Mouse (Mus musculus): Measurements from ENCODE around the gene Ldhc. TPM values are rescaled to one million over a fixed set of nuclear protein-coding genes. Genes with fewer than 3 reads are reported as not detected.
"Not testable (repeated sequence)": the region's sequence is repeated elsewhere in the genome, so short reads cannot be mapped to it uniquely, and the experiment has no call there.

Ldhc gene
- polyA plus RNA-seq, 1 experiment from 2014 or later, result not detected

GRCm38 (mm10) chr7:46853365-46853764, 7.6 kb upstream of the Ldhc start:
- no peak for ATAC-seq (ENCODE audit: low FRiP score, low TSS enrichment)
- no peaks in the 10 kb centered on the region for H3K27me3 ChIP-seq (ENCODE audit: insufficient read depth, low read length)
- 87% methylated on average over 9 of the region's 9 CpGs for WGBS
- H3K27ac ChIP-seq (ENCODE audit: low read length), result no peak overlapping the region
- no peaks in the 10 kb centered on the region for H3K4me1 ChIP-seq (ENCODE audit: insufficient read depth, low read length)
- no peak overlapping the region for H3K4me3 ChIP-seq (ENCODE audit: low read length)
- peaks cover 74% of the 10 kb centered on the region for H3K36me3 ChIP-seq (ENCODE audit: insufficient read depth, low read length)
- no peak overlapping the region for H3K9ac ChIP-seq (replicated peaks; ENCODE audit: low read length)
- H3K4me2 ChIP-seq (replicated peaks; ENCODE audit: low read depth, low read length), result no peak overlapping the region
- no peaks in the 10 kb centered on the region for H3K9me3 ChIP-seq (ENCODE audit: low read length)

DNA sequence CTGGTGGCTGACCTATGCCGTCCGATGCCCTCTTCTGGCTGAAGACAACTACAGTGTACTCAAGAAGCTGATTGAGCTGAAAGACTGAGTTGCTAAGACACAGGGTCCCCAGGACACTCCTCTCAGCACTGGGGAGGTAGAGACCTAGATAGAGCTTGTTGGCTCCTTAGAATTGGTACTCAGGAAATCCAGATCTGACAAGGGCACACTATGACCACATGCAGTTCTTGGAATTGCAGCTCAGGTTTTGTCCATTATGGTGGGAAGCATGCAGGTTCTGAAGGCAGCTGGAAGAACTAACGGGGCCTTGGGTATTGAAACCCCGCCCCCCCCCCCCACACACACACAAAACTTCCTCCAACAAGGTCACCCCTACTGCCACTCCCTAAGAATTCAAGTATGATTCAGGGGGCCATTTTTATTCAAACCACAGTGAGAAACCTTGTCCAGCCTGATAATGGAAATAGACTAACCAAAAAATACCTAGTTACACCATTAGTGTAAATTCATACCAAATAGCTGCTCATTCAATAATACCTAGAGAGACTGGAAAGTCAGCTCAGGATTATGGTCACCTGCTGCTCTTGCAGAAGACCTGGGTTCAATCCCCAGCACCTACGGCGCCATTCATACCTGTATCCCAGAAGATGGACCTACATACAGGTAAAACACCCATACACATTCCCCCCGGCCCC, 5.0 kb upstream of the Ldhc start:
- H3K9me3 ChIP-seq (ENCODE audit: low read length), result no peaks in the 10 kb centered on the region
- no peaks in the 10 kb centered on the region for H3K27me3 ChIP-seq (ENCODE audit: insufficient read depth, low read length)
- no peak overlapping the region for H3K4me2 ChIP-seq (replicated peaks; ENCODE audit: low read depth, low read length)
- WGBS, result 71% methylated on average over 7 of the region's 7 CpGs
- H3K36me3 ChIP-seq (ENCODE audit: insufficient read depth, low read length), result peaks cover 49% of the 10 kb centered on the region
- no peak overlapping the region for H3K4me3 ChIP-seq (ENCODE audit: low read length)
- no peak for ATAC-seq (ENCODE audit: low FRiP score, low TSS enrichment)
- no peak overlapping the region for H3K9ac ChIP-seq (replicated peaks; ENCODE audit: low read length)
- H3K27ac ChIP-seq (ENCODE audit: low read length), result no peak overlapping the region
- H3K4me1 ChIP-seq (ENCODE audit: insufficient read depth, low read length), result no peaks in the 10 kb centered on the region

GRCm38 (mm10) chr7:46857436-46857835, 3.6 kb upstream of the Ldhc start:
- 80% methylated on average over 9 of the region's 9 CpGs for WGBS
- Histone ChIP-seq H3K36me3 (ENCODE audit: insufficient read depth, low read length) (peaks cover 37% of the 10 kb centered on the region), H3K4me2 (replicated peaks; ENCODE audit: low read depth, low read length) (no peak overlapping the region), H3K4me3 (ENCODE audit: low read length) (no peak overlapping the region), H3K27ac (ENCODE audit: low read length) (no peak overlapping the region), H3K27me3 (ENCODE audit: insufficient read depth, low read length) (no peaks in the 10 kb centered on the region), H3K9me3 (ENCODE audit: low read length) (no peaks in the 10 kb centered on the region), H3K9ac (replicated peaks; ENCODE audit: low read length) (no peak overlapping the region), H3K4me1 (ENCODE audit: insufficient read depth, low read length) (no peaks in the 10 kb centered on the region)
- ATAC-seq (ENCODE audit: low FRiP score, low TSS enrichment), result no peak

DNA sequence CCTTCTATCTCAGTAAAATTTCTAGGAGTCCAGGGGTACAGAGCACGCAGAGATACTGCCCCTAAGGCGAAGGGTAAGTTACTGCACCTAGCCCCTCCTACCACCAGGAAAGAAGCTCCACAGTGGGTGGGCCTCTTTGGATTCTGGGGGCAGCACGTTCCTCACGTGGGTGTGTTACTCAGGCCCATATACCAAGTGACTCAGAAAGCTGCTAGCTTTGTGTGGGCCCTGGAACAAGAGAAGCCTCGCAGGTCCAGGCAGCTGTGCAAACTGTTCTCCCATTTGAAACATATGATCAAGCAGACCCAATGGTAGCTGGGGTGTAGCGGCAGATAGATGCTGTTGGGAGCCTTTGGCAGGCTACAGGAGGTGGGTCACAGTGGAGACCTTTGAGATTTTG, 2.0 kb upstream of the Ldhc start:
- WGBS, result 52% methylated on average over 6 of the region's 6 CpGs
- no peaks in the 10 kb centered on the region for H3K27me3 ChIP-seq (ENCODE audit: insufficient read depth, low read length)
- no peaks in the 10 kb centered on the region for H3K9me3 ChIP-seq (ENCODE audit: low read length)
- no peak for ATAC-seq (ENCODE audit: low FRiP score, low TSS enrichment)
- H3K4me1 ChIP-seq (ENCODE audit: insufficient read depth, low read length), result no peaks in the 10 kb centered on the region
- H3K36me3 ChIP-seq (ENCODE audit: insufficient read depth, low read length), result peaks cover 23% of the 10 kb centered on the region
- no peak overlapping the region for H3K9ac ChIP-seq (replicated peaks; ENCODE audit: low read length)
- H3K4me3 ChIP-seq (ENCODE audit: low read length), result no peak overlapping the region
- no peak overlapping the region for H3K27ac ChIP-seq (ENCODE audit: low read length)
- H3K4me2 ChIP-seq (replicated peaks; ENCODE audit: low read depth, low read length), result no peak overlapping the region

GRCm38 (mm10) chr7:46871988-46872387, 11.0 kb downstream of the Ldhc start:
- H3K9ac ChIP-seq (replicated peaks; ENCODE audit: low read length), result no peak overlapping the region
- no peaks in the 10 kb centered on the region for H3K9me3 ChIP-seq (ENCODE audit: low read length)
- WGBS, result 73% methylated on average over 4 of the region's 4 CpGs
- H3K4me1 ChIP-seq (ENCODE audit: insufficient read depth, low read length), result no peaks in the 10 kb centered on the region
- H3K27ac ChIP-seq (ENCODE audit: low read length), result no peak overlapping the region
- H3K4me3 ChIP-seq (ENCODE audit: low read length), result no peak overlapping the region
- no peaks in the 10 kb centered on the region for H3K36me3 ChIP-seq (ENCODE audit: insufficient read depth, low read length)
- no peak overlapping the region for H3K4me2 ChIP-seq (replicated peaks; ENCODE audit: low read depth, low read length)
- H3K27me3 ChIP-seq (ENCODE audit: insufficient read depth, low read length), result no peaks in the 10 kb centered on the region
- ATAC-seq (ENCODE audit: low FRiP score, low TSS enrichment), result no peak

GRCm38 (mm10) chr7:46876841-46877240, 15.8 kb downstream of the Ldhc start:
- H3K27me3 ChIP-seq (ENCODE audit: insufficient read depth, low read length), result no peaks in the 10 kb centered on the region
- H3K9me3 ChIP-seq (ENCODE audit: low read length), result no peaks in the 10 kb centered on the region
- no peaks in the 10 kb centered on the region for H3K4me1 ChIP-seq (ENCODE audit: insufficient read depth, low read length)
- no peak overlapping the region for H3K4me2 ChIP-seq (replicated peaks; ENCODE audit: low read depth, low read length)
- ATAC-seq (ENCODE audit: low FRiP score, low TSS enrichment), result no peak
- WGBS, result 69% methylated on average over 4 of the region's 4 CpGs
- H3K36me3 ChIP-seq (ENCODE audit: insufficient read depth, low read length), result no peaks in the 10 kb centered on the region
- H3K27ac ChIP-seq (ENCODE audit: low read length), result no peak overlapping the region
- H3K4me3 ChIP-seq (ENCODE audit: low read length), result no peak overlapping the region
- H3K9ac ChIP-seq (replicated peaks; ENCODE audit: low read length), result no peak overlapping the region

- no peak overlapping the region for H3K4me2 ChIP-seq (replicated peaks; ENCODE audit: low read depth, low read length)
- no peak for ATAC-seq (ENCODE audit: low FRiP score, low TSS enrichment)
- no peak overlapping the region for H3K27ac ChIP-seq (ENCODE audit: low read length)
- H3K9ac ChIP-seq (replicated peaks; ENCODE audit: low read length), result no peak overlapping the region
- H3K36me3 ChIP-seq (ENCODE audit: insufficient read depth, low read length), result no peaks in the 10 kb centered on the region
- no peaks in the 10 kb centered on the region for H3K4me1 ChIP-seq (ENCODE audit: insufficient read depth, low read length)
- 85% methylated on average over 6 of the region's 6 CpGs for WGBS
- no peak overlapping the region for H3K4me3 ChIP-seq (ENCODE audit: low read length)
- H3K9me3 ChIP-seq (ENCODE audit: low read length), result no peaks in the 10 kb centered on the region
- no peaks in the 10 kb centered on the region for H3K27me3 ChIP-seq (ENCODE audit: insufficient read depth, low read length)
Observed at GRCm38 (mm10) chr7:46877255-46877654, 16.3 kb downstream of the Ldhc start.

GRCm38 (mm10) chr7:46879851-46880250, 18.8 kb downstream of the Ldhc start:
- WGBS, result 95% methylated on average over 5 of the region's 5 CpGs
- H3K9ac ChIP-seq (replicated peaks; ENCODE audit: low read length), result no peak overlapping the region
- no peaks in the 10 kb centered on the region for H3K27me3 ChIP-seq (ENCODE audit: insufficient read depth, low read length)
- no peak overlapping the region for H3K4me2 ChIP-seq (replicated peaks; ENCODE audit: low read depth, low read length)
- H3K36me3 ChIP-seq (ENCODE audit: insufficient read depth, low read length), result peaks cover 6% of the 10 kb centered on the region
- no peak overlapping the region for H3K27ac ChIP-seq (ENCODE audit: low read length)
- H3K9me3 ChIP-seq (ENCODE audit: low read length), result no peaks in the 10 kb centered on the region
- no peak overlapping the region for H3K4me3 ChIP-seq (ENCODE audit: low read length)
- no peaks in the 10 kb centered on the region for H3K4me1 ChIP-seq (ENCODE audit: insufficient read depth, low read length)
- no peak for ATAC-seq (ENCODE audit: low FRiP score, low TSS enrichment)

DNA sequence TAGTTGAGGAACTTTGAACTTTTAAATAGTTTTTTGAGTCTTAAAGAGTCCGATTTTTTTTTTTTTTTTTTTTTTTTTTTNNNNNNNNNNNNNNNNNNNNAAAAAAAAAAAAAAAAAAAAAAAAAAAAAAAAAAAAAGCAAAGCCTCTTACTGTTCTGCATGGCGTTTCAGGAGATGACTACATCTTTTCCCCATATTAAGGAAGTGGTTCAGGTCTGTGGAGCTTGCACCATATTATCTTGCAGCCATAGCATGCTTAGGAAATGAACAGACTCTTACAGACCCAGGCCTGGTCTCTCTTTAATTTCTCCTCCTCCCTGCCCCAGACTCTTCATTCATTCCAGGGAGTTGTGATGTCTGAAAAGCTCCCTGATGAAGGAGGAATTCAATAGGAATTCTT, 20.0 kb downstream of the Ldhc start:
- H3K27me3 ChIP-seq (ENCODE audit: insufficient read depth, low read length), result no peaks in the 10 kb centered on the region
- H3K36me3 ChIP-seq (ENCODE audit: insufficient read depth, low read length), result peaks cover 16% of the 10 kb centered on the region
- no peak overlapping the region for H3K27ac ChIP-seq (ENCODE audit: low read length)
- no peak overlapping the region for H3K4me2 ChIP-seq (replicated peaks; ENCODE audit: low read depth, low read length)
- H3K9ac ChIP-seq (replicated peaks; ENCODE audit: low read length), result no peak overlapping the region
- H3K9me3 ChIP-seq (ENCODE audit: low read length), result no peaks in the 10 kb centered on the region
- no peaks in the 10 kb centered on the region for H3K4me1 ChIP-seq (ENCODE audit: insufficient read depth, low read length)
- no peak overlapping the region for H3K4me3 ChIP-seq (ENCODE audit: low read length)
- ATAC-seq (ENCODE audit: low FRiP score, low TSS enrichment), result no peak
- WGBS, result 89% methylated on average over 2 of the region's 2 CpGs

DNA sequence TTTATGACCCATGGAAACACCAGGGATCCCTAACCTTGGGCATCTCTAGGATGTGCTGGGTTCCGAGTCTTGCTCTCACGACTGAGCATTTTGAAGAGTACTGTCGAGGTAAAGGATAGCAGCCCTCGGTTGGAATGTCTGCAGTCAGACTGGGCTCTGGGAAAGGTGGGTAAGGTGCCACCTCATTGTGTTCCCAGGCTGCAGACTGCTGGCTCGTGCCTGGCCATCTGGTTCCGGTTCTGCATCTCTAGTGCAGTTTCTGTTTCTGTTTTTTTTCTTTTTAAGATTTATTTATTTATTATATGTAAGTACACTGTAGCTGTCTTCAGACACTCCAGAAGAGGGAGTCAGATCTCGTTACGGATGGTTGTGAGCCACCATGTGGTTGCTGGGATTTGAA, 20.9 kb downstream of the Ldhc start:
- ATAC-seq (ENCODE audit: low FRiP score, low TSS enrichment); H3K9me3 ChIP-seq (ENCODE audit: low read length): not testable (repeated sequence)
- 86% methylated on average over 7 of the region's 8 CpGs for WGBS

More for the DNA sequence above, 20.9 kb downstream of the Ldhc start:
- H3K27me3 ChIP-seq (ENCODE audit: insufficient read depth, low read length); H3K9ac ChIP-seq (replicated peaks; ENCODE audit: low read length); H3K27ac ChIP-seq (ENCODE audit: low read length); H3K4me2 ChIP-seq (replicated peaks; ENCODE audit: low read depth, low read length); H3K4me3 ChIP-seq (ENCODE audit: low read length); H3K4me1 ChIP-seq (ENCODE audit: insufficient read depth, low read length): not testable (repeated sequence)
- peaks cover 25% of the 10 kb centered on the region for H3K36me3 ChIP-seq (ENCODE audit: insufficient read depth, low read length)
